Mouse (Mus musculus) activated CD4-positive, CD25-positive, alpha-beta regulatory T cell, adult 4 months (primary cell): ENCODE data around the gene Hoxd9. TPM values are rescaled to one million over a fixed set of nuclear protein-coding genes. Genes with fewer than 3 reads are reported as not detected.

Experiments
- ATAC-seq: one replicate; pipeline ENCODE4 v1.8.0; 2017
- polyA plus RNA-seq, 2 experiments: library from polyadenylated mRNA; unstranded; fragments of 100-300 nt; shearing (Covaris generic); gene quantifications; one replicate each; pipeline ENCODE4 v1.2.1; 2017

Gene Hoxd9
- polyA plus RNA-seq, 2 experiments from 2014 or later = not detected

GRCm38 (mm10) chr2:74684106-74684505 lies 13.4 kb upstream of the Hoxd9 start:
- ATAC-seq = no peak

- ATAC-seq = no peak
Measured at GRCm38 (mm10) chr2:74685059-74685603, 12.4 kb upstream of the Hoxd9 start.

- ATAC-seq = no peak
Measured at GRCm38 (mm10) chr2:74686301-74686987, 11.1 kb upstream of the Hoxd9 start.

- ATAC-seq = no peak
Measured at GRCm38 (mm10) chr2:74686988-74687697, 10.4 kb upstream of the Hoxd9 start.

- no peak for ATAC-seq
Measured at GRCm38 (mm10) chr2:74687698-74688555, 9.6 kb upstream of the Hoxd9 start.

- no peak for ATAC-seq
Measured at GRCm38 (mm10) chr2:74688795-74689573, 8.5 kb upstream of the Hoxd9 start.

- no peak for ATAC-seq
Measured at GRCm38 (mm10) chr2:74689574-74690337, 7.8 kb upstream of the Hoxd9 start.

- no peak for ATAC-seq
Measured at GRCm38 (mm10) chr2:74690338-74690716, 7.2 kb upstream of the Hoxd9 start.

GRCm38 (mm10) chr2:74691022-74691951 lies 6.2 kb upstream of the Hoxd9 start, which contains the start of gene Hoxd10:
Gene Hoxd10 (plus strand): TSS chr2:74691924.
- no peak for ATAC-seq

- ATAC-seq = no peak
Measured at GRCm38 (mm10) chr2:74691995-74692807, 5.3 kb upstream of the Hoxd9 start.

- ATAC-seq = no peak
Measured at GRCm38 (mm10) chr2:74692808-74693431, 4.6 kb upstream of the Hoxd9 start.

- ATAC-seq = no peak
Measured at GRCm38 (mm10) chr2:74693432-74693827, 4.1 kb upstream of the Hoxd9 start.

- no peak for ATAC-seq
Measured at GRCm38 (mm10) chr2:74694066-74694465, 3.5 kb upstream of the Hoxd9 start.

GRCm38 (mm10) chr2:74695383-74695782 lies 2.1 kb upstream of the Hoxd9 start:
- ATAC-seq = no peak

GRCm38 (mm10) chr2:74695813-74696430 lies 1.6 kb upstream of the Hoxd9 start:
- ATAC-seq = no peak

GRCm38 (mm10) chr2:74696442-74697335 lies 838 bp upstream of the Hoxd9 start:
- ATAC-seq = no peak
